In genomic region chr2:158695811-158696210, GRCm38 (mm10) we compare ENCODE assay signal across 18 mouse cellular contexts. TPM values are rescaled to one million over a fixed set of nuclear protein-coding genes. Genes with fewer than 3 reads are reported as not detected.
DNase-seq lines count a peak whose midpoint lies in the region; ATAC-seq and TF ChIP-seq lines count a peak whose summit lies in the region.
"Had no signal": no experiment of that assay in that cellular context is flagged by ENCODE, and none has a peak within 500 bp of the region (broad histone marks: within the 10 kb centered on the region; RNA-seq: fewer than 3 reads in every experiment).

No protein-coding gene starts in this region.

- H3K4me1 ChIP-seq in hindbrain, embryonic 10.5 days (replicated peaks): peaks cover 10% of the 10 kb centered on the region; the same call in 1 of the 2 replicates
- no peaks in the 10 kb centered on the region for H3K4me1 ChIP-seq in hindbrain, embryonic 11.5 days (replicated peaks; ENCODE audit: control insufficient read depth, insufficient read depth, low read length)
- no peaks in the 10 kb centered on the region for H3K4me1 ChIP-seq in liver, adult 2 months (ENCODE audit: control insufficient read depth, insufficient read depth, low read length)
- no peaks in the 10 kb centered on the region for H3K4me1 ChIP-seq in liver, embryonic 11.5 days (replicated peaks; ENCODE audit: control insufficient read depth, insufficient read depth, low read length)
- no peaks in the 10 kb centered on the region for H3K4me1 ChIP-seq in ES-Bruce4 (ENCODE audit: control insufficient read depth, insufficient read depth, low read length)
- H3K4me1 ChIP-seq in cortical plate, adult 2 months (ENCODE audit: control insufficient read depth, insufficient read depth, low read length): peaks cover 5% of the 10 kb centered on the region; the same call in 1 of the 2 replicates
- H3K4me1 ChIP-seq: limb, embryonic 12.5 days had no signal

- WGBS in hindbrain, embryonic 10.5 days: 85% methylated on average over 27 of the region's 27 CpGs
- 85% methylated on average over 27 of the region's 27 CpGs for WGBS in hindbrain, embryonic 11.5 days
- WGBS in liver, adult 2 months: 83% methylated on average over 27 of the region's 27 CpGs
- 86% methylated on average over 27 of the region's 27 CpGs for WGBS in liver, embryonic 11.5 days

- TF ChIP-seq POLR2A in liver, adult 2 months (IDR thresholded peaks at IDR 0.05; ENCODE audit: extremely low read depth, insufficient read depth, low read length): no peak
- no peak for TF ChIP-seq POLR2A in ES-Bruce4 (IDR thresholded peaks at IDR 0.05; ENCODE audit: insufficient read depth, low read length)
- TF ChIP-seq POLR2A in cortical plate, adult 2 months (IDR thresholded peaks at IDR 0.05; ENCODE audit: extremely low read depth, insufficient read depth, low read length): no peak

- peak overlapping the region; percentile 67 for H3K27ac ChIP-seq in hindbrain, embryonic 10.5 days
- no peak overlapping the region for H3K27ac ChIP-seq in hindbrain, embryonic 11.5 days (ENCODE audit: low read depth, low read length)
- H3K27ac ChIP-seq in liver, adult 2 months (replicated peaks; ENCODE audit: insufficient read depth, low read depth, low read length): peak overlapping the region; percentile 39
- no peak overlapping the region for H3K27ac ChIP-seq in liver, embryonic 11.5 days (ENCODE audit: low read depth, low read length)
- H3K27ac ChIP-seq in ES-Bruce4 (ENCODE audit: insufficient read depth, low read length): no peak overlapping the region
- peak overlapping the region; percentile 32 for H3K27ac ChIP-seq in cortical plate, adult 2 months (ENCODE audit: insufficient read depth, low read length)
- H3K27ac ChIP-seq: hindbrain, embryonic 15.5 days; limb, embryonic 12.5 days; liver, embryonic 14.5 days had no signal

- no peaks in the 10 kb centered on the region for H3K36me3 ChIP-seq in hindbrain, embryonic 10.5 days
- no peaks in the 10 kb centered on the region for H3K36me3 ChIP-seq in hindbrain, embryonic 11.5 days (ENCODE audit: control insufficient read depth, insufficient read depth, low read length)
- no peaks in the 10 kb centered on the region for H3K36me3 ChIP-seq in liver, adult 2 months (ENCODE audit: control insufficient read depth, insufficient read depth, low read length)
- H3K36me3 ChIP-seq in liver, embryonic 11.5 days (ENCODE audit: control insufficient read depth, insufficient read depth, low read length): no peaks in the 10 kb centered on the region
- no peaks in the 10 kb centered on the region for H3K36me3 ChIP-seq in ES-Bruce4 (ENCODE audit: control insufficient read depth, insufficient read depth, low read length, poor library complexity, severe bottlenecking)
- H3K36me3 ChIP-seq: hindbrain, embryonic 15.5 days; limb, embryonic 12.5 days had no signal

- no peak overlapping the region for H3K9ac ChIP-seq in hindbrain, embryonic 11.5 days (ENCODE audit: low read depth, low read length)
- H3K9ac ChIP-seq in liver, adult 2 months (ENCODE audit: low read depth, low read length): no peak overlapping the region
- no peak overlapping the region for H3K9ac ChIP-seq in liver, embryonic 11.5 days (ENCODE audit: low read depth, low read length)
- no peak overlapping the region for H3K9ac ChIP-seq in ES-Bruce4 (ENCODE audit: low read depth, poor library complexity, severe bottlenecking)
- H3K9ac ChIP-seq: hindbrain, embryonic 15.5 days; limb, embryonic 12.5 days; liver, embryonic 14.5 days had no signal

- H3K4me2 ChIP-seq in hindbrain, embryonic 11.5 days (replicated peaks; ENCODE audit: low read depth, low read length): no peak overlapping the region
- no peak overlapping the region for H3K4me2 ChIP-seq in liver, embryonic 11.5 days
- H3K4me2 ChIP-seq: hindbrain, embryonic 15.5 days; limb, embryonic 12.5 days had no signal

- H3K79me2 ChIP-seq in liver, adult 2 months (ENCODE audit: control insufficient read depth, insufficient read depth, low read length): no peaks in the 10 kb centered on the region

- ATAC-seq in hindbrain, embryonic 11.5 days (ENCODE audit: low FRiP score): no peak
- no peak for ATAC-seq in liver, embryonic 11.5 days (replicated peaks; ENCODE audit: low FRiP score)
- ATAC-seq: intestine, embryonic 16.5 days; Patski had no signal

- no peaks in the 10 kb centered on the region for H3K27me3 ChIP-seq in hindbrain, embryonic 10.5 days (ENCODE audit: insufficient read depth, poor library complexity, severe bottlenecking)
- H3K27me3 ChIP-seq in hindbrain, embryonic 11.5 days (ENCODE audit: control insufficient read depth, insufficient read depth, low read length): no peaks in the 10 kb centered on the region
- H3K27me3 ChIP-seq in liver, adult 2 months (ENCODE audit: control insufficient read depth, insufficient read depth, low read length): no peaks in the 10 kb centered on the region
- no peaks in the 10 kb centered on the region for H3K27me3 ChIP-seq in liver, embryonic 11.5 days (replicated peaks; ENCODE audit: control insufficient read depth, insufficient read depth, low read length)
- no peaks in the 10 kb centered on the region for H3K27me3 ChIP-seq in ES-Bruce4 (ENCODE audit: control insufficient read depth, insufficient read depth, low read length, poor library complexity, severe bottlenecking)
- H3K27me3 ChIP-seq: hindbrain, embryonic 15.5 days; limb, embryonic 12.5 days had no signal

- DNase-seq in hindbrain, embryonic 10.5 days (ENCODE audit: low spot score): no peak
- DNase-seq in hindbrain, embryonic 11.5 days (ENCODE audit: low spot score): no peak
- DNase-seq in liver, adult 2 months (ENCODE audit: extremely low read depth, low read depth, low spot score): no peak
- DNase-seq in liver, embryonic 11.5 days (ENCODE audit: low spot score): no peak
- DNase-seq in urinary bladder, postnatal 10 days (ENCODE audit: low spot score): no peak
- DNase-seq: adrenal gland, adult 8-10 months; cerebellum, adult 9-10 months; gastrocnemius, postnatal 10 days; heart, postnatal 10 days; kidney, postnatal 14 days; right cerebral cortex, postnatal 4 days had no signal

- no peak for TF ChIP-seq CTCF in liver, adult 2 months (IDR thresholded peaks at IDR 0.05; ENCODE audit: low read depth, low read length)
- TF ChIP-seq CTCF in ES-Bruce4 (IDR thresholded peaks at IDR 0.05; ENCODE audit: low read depth, low read length): no peak
- no peak for TF ChIP-seq CTCF in cortical plate, adult 2 months (IDR thresholded peaks at IDR 0.05; ENCODE audit: extremely low read depth, insufficient read depth, low read length)

- TF ChIP-seq EP300 in ES-Bruce4 (IDR thresholded peaks at IDR 0.05; ENCODE audit: insufficient read depth, low read depth, low read length): no peak

- no peak overlapping the region for H3K4me3 ChIP-seq in hindbrain, embryonic 10.5 days
- H3K4me3 ChIP-seq in hindbrain, embryonic 11.5 days (ENCODE audit: low read depth, low read length): no peak overlapping the region
- H3K4me3 ChIP-seq in liver, adult 2 months (ENCODE audit: insufficient read depth, low read depth, low read length): no peak overlapping the region
- no peak overlapping the region for H3K4me3 ChIP-seq in liver, embryonic 11.5 days (ENCODE audit: low read depth, low read length)
- peak overlapping the region; percentile 35 for H3K4me3 ChIP-seq in ES-Bruce4 (ENCODE audit: low read depth, low read length)
- H3K4me3 ChIP-seq in cortical plate, adult 2 months (ENCODE audit: insufficient read depth, low read length): no peak overlapping the region
- H3K4me3 ChIP-seq: hindbrain, embryonic 15.5 days; limb, embryonic 12.5 days had no signal

- no peaks in the 10 kb centered on the region for H3K9me3 ChIP-seq in hindbrain, embryonic 10.5 days
- no peaks in the 10 kb centered on the region for H3K9me3 ChIP-seq in hindbrain, embryonic 11.5 days (ENCODE audit: control insufficient read depth, low read length)
- no peaks in the 10 kb centered on the region for H3K9me3 ChIP-seq in liver, embryonic 11.5 days (ENCODE audit: control insufficient read depth, low read length)
- H3K9me3 ChIP-seq in ES-Bruce4 (replicated peaks; ENCODE audit: control insufficient read depth, insufficient read depth, low read length, poor library complexity, severe bottlenecking): no peaks in the 10 kb centered on the region
- H3K9me3 ChIP-seq: hindbrain, embryonic 15.5 days; limb, embryonic 12.5 days had no signal

RNA-seq across cellular contexts. Expression of gene Ppp1r16b, which starts 30.6 kb away (rescaled TPM):
- 3.0 and 3.5 TPM in 2 replicates for polyA plus RNA-seq in hindbrain, embryonic 10.5 days (2016; fragmentation: Nextera tagmentation; extraction: Ambion mirVana)
- polyA plus RNA-seq in hindbrain, embryonic 11.5 days (2014; fragmentation: Nextera tagmentation; extraction: Ambion mirVana): 2.4 and 3.6 TPM in 2 replicates
- total RNA-seq in liver, adult 2 months (2014; rRNA removed): 2.4 and 3.4 TPM in 2 replicates
- polyA plus RNA-seq in liver, adult 2 months (2012; rRNA removed): 0.70 and 0.99 TPM in 2 replicates
- 4.4 and 5.2 TPM in 2 replicates for polyA plus RNA-seq in liver, embryonic 11.5 days (2014; fragmentation: Nextera tagmentation; extraction: Ambion mirVana)
- 3.2 and 3.7 TPM in 2 replicates for polyA plus RNA-seq in ES-Bruce4 (2011; ENCODE audit: insufficient read depth, insufficient read length, low read depth, missing spikeins)
- polyA plus RNA-seq in cortical plate, adult 2 months (2012; rRNA removed): 51.5 and 55.4 TPM in 2 replicates

Comparison
In these comparisons a context has a peak if more than half of its experiments do, and no peak if none do; other contexts are left out.
1. H3K27ac ChIP-seq: peak in hindbrain, embryonic 10.5 days (single experiment), liver, adult 2 months (single experiment) and cortical plate, adult 2 months (single experiment); none in hindbrain, embryonic 11.5 days (single experiment), liver, embryonic 11.5 days (single experiment) and ES-Bruce4 (single experiment).